Mouse (Mus musculus): Measurements from ENCODE around the gene P2rx2.

P2rx2 gene

DNA sequence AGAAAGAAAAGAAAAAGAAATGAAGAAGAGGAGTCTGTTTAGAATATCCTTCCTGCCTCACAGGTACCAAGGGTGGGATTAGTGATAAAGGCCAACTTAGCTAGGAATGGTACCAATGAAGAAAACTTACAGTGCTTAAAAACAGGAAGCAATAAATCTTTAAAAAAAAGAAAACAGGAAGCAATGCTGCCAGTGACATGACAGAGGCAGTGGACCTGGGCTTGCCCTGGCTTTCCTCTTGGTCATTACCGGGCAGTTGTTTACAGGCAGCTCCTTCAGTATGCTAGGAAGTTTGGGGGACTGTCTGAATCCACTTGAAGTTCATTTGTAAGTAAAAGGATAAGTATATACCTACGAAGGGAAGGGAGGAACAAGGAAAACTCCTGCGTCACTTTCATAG lies 12.5 kb downstream of the P2rx2 start:
- DNase-seq (ENCODE audit: low spot score in 2 of 2): no peak

DNA sequence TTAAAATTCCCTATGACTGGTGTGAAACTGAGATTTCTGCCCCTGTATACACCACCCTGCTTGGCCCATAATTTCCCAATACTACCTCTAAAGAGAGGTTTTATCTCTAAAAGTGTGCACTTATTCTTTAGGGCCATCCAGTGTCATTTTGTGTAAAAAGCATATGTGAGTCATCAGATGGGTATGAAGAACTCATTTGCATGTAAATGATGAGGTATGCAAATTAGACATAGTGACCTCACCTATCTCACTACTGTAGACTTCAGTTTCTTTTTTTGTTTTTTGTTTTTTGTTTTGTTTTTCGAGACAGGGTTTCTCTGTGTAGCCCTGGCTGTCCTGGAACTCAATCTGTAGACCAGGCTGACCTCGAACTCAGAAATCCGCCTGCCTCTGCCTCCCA lies 29.9 kb downstream of the P2rx2 start:
- DNase-seq (ENCODE audit: low spot score in 2 of 2): no peak

DNA sequence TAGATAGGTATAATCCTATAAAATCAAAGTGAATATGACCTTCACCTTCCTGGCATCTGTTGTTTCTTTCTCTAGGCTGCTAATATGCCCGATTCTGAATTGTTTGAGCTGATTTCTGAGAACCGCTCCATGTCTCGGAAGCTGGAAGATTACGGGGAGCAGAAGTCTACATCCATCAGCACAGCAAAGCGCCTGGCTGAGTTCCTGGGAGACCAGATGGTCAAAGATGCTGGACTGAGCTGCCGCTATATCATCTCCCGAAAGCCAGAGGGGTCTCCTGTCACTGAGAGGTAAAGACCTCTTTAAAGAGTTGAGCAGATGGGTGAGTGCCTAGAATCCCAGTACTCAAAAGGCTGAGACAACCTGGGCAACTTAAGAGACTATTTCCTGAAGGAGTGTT lies 34.2 kb downstream of the P2rx2 start:
- no peak for DNase-seq (ENCODE audit: low spot score in 2 of 2)

DNA sequence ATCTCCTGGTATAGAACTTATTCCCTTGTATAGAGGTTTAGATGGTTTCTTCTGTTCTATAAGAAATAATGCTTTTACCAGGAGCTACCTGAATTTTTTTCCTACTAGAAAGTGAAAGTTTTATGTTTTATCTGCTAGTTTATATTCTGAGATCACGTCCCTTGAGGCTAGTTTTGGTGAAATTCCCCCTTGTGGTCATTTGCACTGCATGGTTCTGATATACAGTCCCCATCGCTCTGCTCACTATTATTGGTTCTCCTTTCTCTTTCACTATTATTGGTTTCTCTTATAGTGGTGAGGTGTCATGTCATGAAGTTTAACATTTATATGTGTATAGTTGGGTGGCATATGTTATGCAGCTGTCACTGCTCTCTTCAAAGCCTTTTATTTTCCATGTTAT lies 42.4 kb downstream of the P2rx2 start:
- no peak for DNase-seq (ENCODE audit: low spot score in 2 of 2)

DNA sequence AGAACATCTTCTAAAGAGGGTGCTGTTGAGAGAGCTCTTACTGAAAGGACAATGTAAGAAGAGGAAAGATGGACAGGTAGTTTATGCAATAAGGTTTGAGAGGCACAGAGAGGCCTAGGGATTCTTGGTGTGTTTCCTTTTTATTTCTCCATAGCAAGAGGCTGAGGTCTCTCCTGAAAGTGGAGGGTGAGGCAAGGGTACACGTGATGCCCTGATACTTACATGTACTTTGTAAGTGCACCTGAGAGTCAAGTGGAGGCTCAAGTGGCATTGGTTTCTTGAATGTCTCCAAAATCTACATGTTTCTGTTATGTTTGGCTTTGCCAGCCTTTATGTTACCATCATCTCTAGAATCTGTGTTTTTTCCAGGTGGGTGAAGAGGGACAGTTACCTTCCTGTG lies 46.4 kb downstream of the P2rx2 start:
- no peak for DNase-seq (ENCODE audit: low spot score in 2 of 2)

DNA sequence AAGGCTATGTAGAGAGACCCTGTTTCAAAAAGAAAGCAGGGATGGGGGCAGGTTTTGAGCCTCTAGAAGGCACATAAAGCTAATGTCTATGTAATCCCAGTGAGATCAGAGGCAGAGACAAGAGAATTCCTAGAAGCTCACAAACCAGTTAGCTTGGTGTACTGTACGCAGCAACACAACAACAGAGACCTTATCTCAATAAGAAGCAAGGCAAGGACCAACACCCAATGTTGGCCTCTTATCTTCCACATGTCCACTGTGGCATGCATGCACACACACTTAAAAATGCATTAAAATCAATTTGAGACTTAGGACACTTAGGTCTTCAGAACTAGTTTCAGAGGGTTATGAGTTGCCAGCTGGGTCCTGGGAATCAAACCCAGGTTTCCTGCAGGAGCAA lies 51.4 kb downstream of the P2rx2 start:
- no peak for DNase-seq (ENCODE audit: low spot score in 2 of 2)
